Mouse (Mus musculus) embryonic facial prominence, embryonic 14.5 days (tissue): ENCODE results near the gene Tacc2. TPM values are rescaled to one million over a fixed set of nuclear protein-coding genes. Genes with fewer than 3 reads are reported as not detected.

Source experiments
- polyA plus RNA-seq: library from polyadenylated mRNA; unstranded; fragments of >200 nt; fragmentation: Nextera tagmentation; extraction: Ambion mirVana; gene quantifications from 2 replicates; pipeline ENCODE4 v1.2.1, GENCODE M21; 2014

Tacc2 gene
- polyA plus RNA-seq, 1 experiment from 2014 or later: 44.4 TPM

Other genes starting within 250 kb of the Tacc2 start
- gene Ate1, start 57.1 kb upstream of the Tacc2 start, polyA plus RNA-seq: 57.9 and 60.4 TPM in 2 replicates
- 142 and 159 TPM in 2 replicates for gene Nsmce4a, start 4.3 kb upstream of the Tacc2 start, polyA plus RNA-seq
- not detected in 2 replicates for gene Btbd16, start 196.6 kb downstream of the Tacc2 start, polyA plus RNA-seq